Mouse (Mus musculus) midbrain, postnatal 0 days (tissue): ENCODE results near the gene Fam49a. TPM values are rescaled to one million over a fixed set of nuclear protein-coding genes. Genes with fewer than 3 reads are reported as not detected.

ENCODE experiments used
- ATAC-seq: fragments of 200-750 bp; cut with Nextera tagmentation; 2 replicates; pipeline ENCODE4 v1.8.0; 2017; ENCODE audit warnings: moderate number of reproducible peaks, mild to moderate bottlenecking, moderate TSS enrichment, moderate library complexity; ENCODE audit not compliant: low FRiP score
- DNase-seq: peaks from one replicate; pipeline ENCODE4 v3.0.0-alpha.2; 2015; ENCODE audit warnings: low spot score
- H3K27ac ChIP-seq: fragments of 300-500 bp; sonication (generic); 2 replicates; pipeline ENCODE4 v1.5.1; 2014; ENCODE audit warnings: low read depth, mild to moderate bottlenecking, low read length, mixed read lengths
- H3K27me3 ChIP-seq: fragments of 300-500 bp; sonication (generic); 2 replicates; pipeline ENCODE4 v1.6.1; 2014; ENCODE audit warnings: low read length, control low read depth, mixed read lengths; ENCODE audit not compliant: insufficient read depth
- H3K36me3 ChIP-seq: fragments of 300-500 bp; sonication (generic); 2 replicates; pipeline ENCODE4 v1.6.1; 2014; ENCODE audit warnings: low read length, control low read depth, mixed read lengths; ENCODE audit not compliant: insufficient read depth
- H3K4me1 ChIP-seq: fragments of 300-500 bp; sonication (generic); 2 replicates; pipeline ENCODE4 v1.6.1; 2014; ENCODE audit warnings: mild to moderate bottlenecking, control low read depth, antibody characterized with exemption, low read length, mixed read lengths; ENCODE audit not compliant: insufficient read depth
- H3K4me2 ChIP-seq: fragments of 300-500 bp; sonication (generic); 2 replicates; pipeline ENCODE4 v1.6.1; 2014; ENCODE audit warnings: low read depth, mild to moderate bottlenecking, low read length, mixed read lengths; ENCODE audit not compliant: poor library complexity, severe bottlenecking
- H3K4me3 ChIP-seq: fragments of 300-500 bp; sonication (generic); 2 replicates; pipeline ENCODE4 v1.5.1; 2014; ENCODE audit warnings: low read depth, mild to moderate bottlenecking, low read length, moderate library complexity
- H3K9ac ChIP-seq: fragments of 300-500 bp; sonication (generic); replicated peaks from 2 replicates; pipeline ENCODE4 v1.6.1; 2014; ENCODE audit warnings: mild to moderate bottlenecking, low read length, moderate library complexity, mixed read lengths; ENCODE audit not compliant: poor library complexity, severe bottlenecking
- H3K9me3 ChIP-seq: fragments of 300-500 bp; sonication (generic); 2 replicates; pipeline ENCODE4 v1.6.1; 2016; ENCODE audit warnings: low read length, control low read depth
- CTCF ChIP-seq: IDR thresholded peaks from 2 replicates; pipeline ENCODE4 v1.5.1; 2016; ENCODE audit warnings: antibody characterized with exemption, mild to moderate bottlenecking
- WGBS: fragments of 180-500 bp; shearing (Covaris S2); extraction: QIAGEN DNeasy Blood & Tissue Kit; methylation state at CpG from one replicate; pipeline ENCODE4 v1.1.7; 2014; 5-methylcytosine and 5-hydroxymethylcytosine counted together
- polyA plus RNA-seq: library from polyadenylated mRNA; unstranded; fragments of >200 nt; fragmentation: Nextera tagmentation; extraction: Ambion mirVana; gene quantifications from 2 replicates; pipeline ENCODE4 v1.2.1, GENCODE M21; 2015
- total RNA-seq: library from RNA; depleted of rRNA; stranded (reverse); fragments of >200 nt; gene quantifications from 2 replicates; pipeline ENCODE4 v1.2.3, GENCODE M21; 2014

Fam49a gene
- total and polyA plus RNA-seq, 2 experiments from 2014 or later = 58.3 to 88.2 TPM

- Histone ChIP-seq H3K4me2 (peak overlapping the region; percentile 64), H3K4me3 (peak overlapping the region; percentile 80), H3K9me3 (no peaks in the 10 kb centered on the region), H3K27me3 (no peaks in the 10 kb centered on the region), H3K27ac (peak overlapping the region; percentile 87), H3K9ac (peak overlapping the region; percentile 92; the same call in 1 of the 2 replicates), H3K4me1 (peaks cover 20% of the 10 kb centered on the region; the same call in 1 of the 2 replicates), H3K36me3 (no peaks in the 10 kb centered on the region)
- ATAC-seq = peak; percentile 13; the same call in 1 of the 2 replicates
- no peak for DNase-seq
- no peak for TF ChIP-seq CTCF
- 56% methylated on average over 9 of the region's 9 CpGs for WGBS
These were observed 669 bp upstream of the Fam49a start for GRCm38 (mm10) chr12:12260979-12261960.

DNA sequence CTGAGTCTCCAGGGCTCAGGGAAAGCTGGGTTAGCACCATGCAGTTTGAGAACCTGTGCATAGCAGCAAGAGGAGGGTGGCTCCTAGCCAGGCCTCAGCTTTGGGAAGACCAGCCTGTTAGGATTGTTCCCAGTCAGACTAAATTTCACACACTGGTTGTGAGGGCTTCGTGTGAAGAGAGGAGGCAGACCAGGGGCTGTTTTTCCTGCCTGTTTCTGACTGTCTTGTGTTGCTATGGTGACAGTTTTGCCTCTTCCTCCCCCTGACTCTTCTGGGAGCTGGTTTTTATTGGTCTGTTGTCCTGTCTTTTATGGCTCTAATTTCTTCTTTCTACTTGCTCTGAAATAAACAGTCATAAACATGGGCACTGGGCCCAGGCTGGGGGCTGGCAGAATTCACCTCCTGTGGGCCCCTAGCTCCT lies 1.4 kb downstream of the Fam49a start:
- DNase-seq (peak; percentile 77), ATAC-seq (peak; percentile 67)
- TF ChIP-seq CTCF = peak; percentile 20
- H3K9ac ChIP-seq = peak overlapping the region; percentile 92
- H3K4me2 ChIP-seq = peak overlapping the region; percentile 64
- peaks cover 20% of the 10 kb centered on the region; the same call in 1 of the 2 replicates for H3K4me1 ChIP-seq
- 0% methylated on average over 1 of the region's 1 CpGs for WGBS
- no peaks in the 10 kb centered on the region for H3K9me3 ChIP-seq
- H3K36me3 ChIP-seq = no peaks in the 10 kb centered on the region
- peak overlapping the region; percentile 87 for H3K27ac ChIP-seq
- H3K4me3 ChIP-seq = peak overlapping the region; percentile 80
- H3K27me3 ChIP-seq = no peaks in the 10 kb centered on the region

DNA sequence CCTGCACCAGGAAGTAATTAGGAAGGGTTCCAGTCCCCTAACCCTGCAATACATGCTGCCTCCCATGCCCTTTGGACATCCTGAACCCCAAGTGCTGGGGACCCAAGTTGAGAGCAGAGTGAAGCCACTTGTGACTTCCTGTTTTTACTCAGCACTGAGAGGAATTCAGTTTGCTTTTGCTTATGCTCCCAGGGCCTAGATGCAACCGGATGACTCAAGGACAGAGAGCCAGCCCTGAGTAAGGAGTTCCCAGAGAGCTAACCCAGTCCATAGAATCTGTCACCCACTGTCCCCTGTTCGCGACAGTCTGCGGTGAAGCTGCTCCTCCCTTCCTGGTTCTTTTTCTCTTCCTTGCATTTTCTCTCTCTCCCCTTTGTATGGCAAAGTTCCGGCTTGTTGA lies 2.2 kb downstream of the Fam49a start:
- no peaks in the 10 kb centered on the region for H3K27me3 ChIP-seq
- H3K4me3 ChIP-seq = peak overlapping the region; percentile 80; the same call in 1 of the 2 replicates
- no peaks in the 10 kb centered on the region for H3K9me3 ChIP-seq
- H3K36me3 ChIP-seq = no peaks in the 10 kb centered on the region
- DNase-seq (no peak), ATAC-seq (no peak)
- H3K27ac ChIP-seq = 0 out of 2 replicates have a peak overlapping the region, but pooled peaks have one; percentile 87
- H3K9ac ChIP-seq = peak overlapping the region; percentile 92; the same call in 1 of the 2 replicates
- WGBS = 70% methylated on average over 5 of the region's 5 CpGs
- peak overlapping the region; percentile 64 for H3K4me2 ChIP-seq
- H3K4me1 ChIP-seq = peaks cover 20% of the 10 kb centered on the region; the same call in 1 of the 2 replicates
- TF ChIP-seq CTCF = no peak

DNA sequence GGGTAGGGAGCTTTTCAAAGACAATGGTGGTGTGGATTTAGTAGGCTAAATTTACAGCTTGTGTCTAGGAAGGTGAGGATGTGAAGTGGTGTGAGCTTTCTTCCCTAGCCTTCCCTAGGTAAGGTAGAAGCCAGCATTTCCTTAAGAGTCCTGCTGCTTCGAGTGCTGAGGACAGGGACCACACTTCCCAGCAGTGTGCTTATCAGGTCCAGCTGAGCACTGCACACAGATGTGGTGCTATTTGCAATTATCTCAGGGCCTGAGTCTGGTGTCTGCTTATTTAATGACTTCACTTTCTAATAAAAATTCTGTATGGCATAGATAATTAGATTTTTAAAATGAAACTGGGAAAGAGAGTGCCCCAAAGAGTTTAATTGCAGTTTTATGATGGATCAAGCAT lies 4.6 kb downstream of the Fam49a start:
- peaks cover 20% of the 10 kb centered on the region; the same call in 1 of the 2 replicates for H3K4me1 ChIP-seq

DNA sequence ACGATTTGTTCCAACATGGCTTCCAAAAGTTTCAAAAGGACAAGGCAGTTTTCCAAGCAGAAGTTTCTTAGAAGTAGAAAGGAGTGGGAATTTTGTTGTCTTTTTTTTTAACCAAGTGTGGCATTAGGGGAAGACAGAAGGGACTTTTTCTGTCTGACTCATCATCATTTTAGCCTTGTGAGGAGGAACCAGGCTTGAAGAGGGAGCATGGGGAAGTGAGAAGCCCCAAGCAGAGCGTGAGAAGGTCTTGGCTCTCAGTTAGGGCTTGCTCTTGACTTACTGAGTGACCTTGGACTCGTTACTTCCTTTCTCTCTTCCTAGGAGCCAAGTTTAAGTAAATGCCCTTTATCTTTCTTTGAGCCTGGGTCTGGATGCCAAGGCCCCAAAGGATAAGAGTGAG lies 8.6 kb downstream of the Fam49a start:
- Histone ChIP-seq H3K27ac (no peak overlapping the region), H3K4me3 (no peak overlapping the region), H3K4me2 (no peak overlapping the region), H3K27me3 (no peaks in the 10 kb centered on the region), H3K9me3 (no peaks in the 10 kb centered on the region), H3K36me3 (no peaks in the 10 kb centered on the region), H3K4me1 (no peaks in the 10 kb centered on the region; the same call in 1 of the 2 replicates), H3K9ac (no peak overlapping the region)
- TF ChIP-seq CTCF = no peak
- ATAC-seq = no peak
- no peak for DNase-seq
- 80% methylated on average over 3 of the region's 3 CpGs for WGBS

More for the DNA sequence above, 4.6 kb downstream of the Fam49a start:
- no peaks in the 10 kb centered on the region for H3K36me3 ChIP-seq
- ATAC-seq (no peak), DNase-seq (no peak)
- no peaks in the 10 kb centered on the region for H3K27me3 ChIP-seq
- no peaks in the 10 kb centered on the region for H3K9me3 ChIP-seq
- no peak overlapping the region for H3K9ac ChIP-seq
- no peak for TF ChIP-seq CTCF
- no peak overlapping the region for H3K4me2 ChIP-seq
- 66% methylated on average over 1 of the region's 1 CpGs for WGBS
- H3K27ac ChIP-seq = no peak overlapping the region
- no peak overlapping the region for H3K4me3 ChIP-seq

GRCm38 (mm10) chr12:12274115-12274514 lies 12.2 kb downstream of the Fam49a start:
- H3K4me1 ChIP-seq = no peaks in the 10 kb centered on the region
- H3K27ac ChIP-seq = no peak overlapping the region
- DNase-seq (no peak), ATAC-seq (no peak)
- H3K36me3 ChIP-seq = no peaks in the 10 kb centered on the region
- H3K27me3 ChIP-seq = no peaks in the 10 kb centered on the region
- H3K4me2 ChIP-seq = no peak overlapping the region
- H3K9me3 ChIP-seq = no peaks in the 10 kb centered on the region
- no peak overlapping the region for H3K9ac ChIP-seq
- no peak for TF ChIP-seq CTCF
- no peak overlapping the region for H3K4me3 ChIP-seq
- 29% methylated on average over 6 of the region's 6 CpGs for WGBS
